Mouse (Mus musculus): ENCODE results near the gene Pip4k2b. TPM values are rescaled to one million over a fixed set of nuclear protein-coding genes. Genes with fewer than 3 reads are reported as not detected.

Gene Pip4k2b
- polyA plus RNA-seq, 1 experiment from 2014 or later = 3.2 TPM

GRCm38 (mm10) chr11:97697199-97697890 is 47.2 kb downstream of the Pip4k2b start:
- Histone ChIP-seq H3K9me3 (no peaks in the 10 kb centered on the region), H3K36me3 (peaks cover 10% of the 10 kb centered on the region), H3K27me3 (replicated peaks) (no peaks in the 10 kb centered on the region), H3K4me3 (peak overlapping the region; percentile 88), H3K4me2 (replicated peaks) (peak overlapping the region; percentile 81), H3K4me1 (peaks cover 64% of the 10 kb centered on the region), H3K27ac (peak overlapping the region; percentile 95; the same call in 1 of the 2 replicates), H3K9ac (peak overlapping the region; percentile 95)
- ATAC-seq (ENCODE audit: low FRiP score, low read depth) = no peak
- WGBS = 61% methylated on average over 11 of the region's 11 CpGs

- Histone ChIP-seq H3K27me3 (replicated peaks) (no peaks in the 10 kb centered on the region), H3K4me2 (replicated peaks) (peak overlapping the region; percentile 81), H3K27ac (no peak overlapping the region), H3K4me1 (peaks cover 59% of the 10 kb centered on the region), H3K9ac (no peak overlapping the region; the same call in 1 of the 2 replicates), H3K9me3 (no peaks in the 10 kb centered on the region), H3K36me3 (peaks cover 17% of the 10 kb centered on the region), H3K4me3 (0 out of 2 replicates have a peak overlapping the region, but pooled peaks have one; percentile 7)
- 78% methylated on average over 8 of the region's 8 CpGs for WGBS
- ATAC-seq (ENCODE audit: low FRiP score, low read depth) = no peak
These were observed 47.8 kb downstream of the Pip4k2b start for GRCm38 (mm10) chr11:97696669-97697068.

GRCm38 (mm10) chr11:97695712-97696401 is 48.6 kb downstream of the Pip4k2b start:
- no peak for ATAC-seq (ENCODE audit: low FRiP score, low read depth)
- peak overlapping the region; percentile 81 for H3K4me2 ChIP-seq (replicated peaks)
- 0 out of 2 replicates have a peak overlapping the region, but pooled peaks have one; percentile 7 for H3K4me3 ChIP-seq
- peaks cover 51% of the 10 kb centered on the region for H3K4me1 ChIP-seq
- WGBS = 37% methylated on average over 9 of the region's 9 CpGs
- no peaks in the 10 kb centered on the region for H3K9me3 ChIP-seq
- H3K9ac ChIP-seq = peak overlapping the region; percentile 47
- H3K27ac ChIP-seq = peak overlapping the region; percentile 51; the same call in 1 of the 2 replicates
- no peaks in the 10 kb centered on the region for H3K27me3 ChIP-seq (replicated peaks)
- H3K36me3 ChIP-seq = peaks cover 25% of the 10 kb centered on the region

- Histone ChIP-seq H3K4me1 (peaks cover 48% of the 10 kb centered on the region), H3K9me3 (no peaks in the 10 kb centered on the region), H3K4me3 (no peak overlapping the region), H3K9ac (peak overlapping the region; percentile 39; the same call in 1 of the 2 replicates), H3K36me3 (peaks cover 33% of the 10 kb centered on the region), H3K27ac (peak overlapping the region; percentile 51), H3K27me3 (replicated peaks) (no peaks in the 10 kb centered on the region), H3K4me2 (replicated peaks) (peak overlapping the region; percentile 81)
- no peak for ATAC-seq (ENCODE audit: low FRiP score, low read depth)
- 63% methylated on average over 17 of the region's 17 CpGs for WGBS
These were observed 49.4 kb downstream of the Pip4k2b start for GRCm38 (mm10) chr11:97694921-97695711.

GRCm38 (mm10) chr11:97694435-97694834 is 50.1 kb downstream of the Pip4k2b start:
- Histone ChIP-seq H3K36me3 (peaks cover 36% of the 10 kb centered on the region), H3K4me2 (replicated peaks) (peak overlapping the region; percentile 81), H3K27me3 (replicated peaks) (no peaks in the 10 kb centered on the region), H3K9ac (peak overlapping the region; percentile 21; the same call in 1 of the 2 replicates), H3K4me3 (no peak overlapping the region), H3K27ac (0 out of 2 replicates have a peak overlapping the region, but pooled peaks have one; percentile 33), H3K4me1 (peaks cover 48% of the 10 kb centered on the region), H3K9me3 (no peaks in the 10 kb centered on the region)
- WGBS = 87% methylated on average over 4 of the region's 4 CpGs
- ATAC-seq (ENCODE audit: low FRiP score, low read depth) = no peak

GRCm38 (mm10) chr11:97689861-97690260 is 54.6 kb downstream of the Pip4k2b start:
- peaks cover 52% of the 10 kb centered on the region for H3K36me3 ChIP-seq

GRCm38 (mm10) chr11:97687061-97687460 is 57.4 kb downstream of the Pip4k2b start:
- Histone ChIP-seq H3K4me3 (no peak overlapping the region), H3K4me1 (peaks cover 15% of the 10 kb centered on the region; the same call in 1 of the 2 replicates), H3K9me3 (no peaks in the 10 kb centered on the region), H3K4me2 (replicated peaks) (peak overlapping the region; percentile 90; the same call in 1 of the 2 replicates), H3K36me3 (peaks cover 46% of the 10 kb centered on the region), H3K27me3 (replicated peaks) (no peaks in the 10 kb centered on the region), H3K9ac (no peak overlapping the region), H3K27ac (no peak overlapping the region)
- 81% methylated on average over 3 of the region's 3 CpGs for WGBS
- ATAC-seq (ENCODE audit: low FRiP score, low read depth) = no peak

More at GRCm38 (mm10) chr11:97689861-97690260, 54.6 kb downstream of the Pip4k2b start:
- ATAC-seq (ENCODE audit: low FRiP score, low read depth) = no peak
- no peak overlapping the region for H3K4me3 ChIP-seq
- WGBS = 33% methylated on average over 10 of the region's 10 CpGs
- no peak overlapping the region for H3K27ac ChIP-seq
- no peak overlapping the region for H3K4me2 ChIP-seq (replicated peaks)
- H3K27me3 ChIP-seq (replicated peaks) = no peaks in the 10 kb centered on the region
- no peaks in the 10 kb centered on the region for H3K9me3 ChIP-seq
- peaks cover 27% of the 10 kb centered on the region for H3K4me1 ChIP-seq
- H3K9ac ChIP-seq = no peak overlapping the region

GRCm38 (mm10) chr11:97686322-97686908 is 58.1 kb downstream of the Pip4k2b start:
- peak overlapping the region; percentile 90 for H3K4me2 ChIP-seq (replicated peaks)
- H3K27ac ChIP-seq = no peak overlapping the region
- 0 out of 2 replicates have a peak overlapping the region, but pooled peaks have one; percentile 5 for H3K9ac ChIP-seq
- no peak for ATAC-seq (ENCODE audit: low FRiP score, low read depth)
- no peak overlapping the region for H3K4me3 ChIP-seq
- 78% methylated on average over 11 of the region's 11 CpGs for WGBS
- H3K4me1 ChIP-seq = peaks cover 15% of the 10 kb centered on the region; the same call in 1 of the 2 replicates
- H3K9me3 ChIP-seq = no peaks in the 10 kb centered on the region
- H3K27me3 ChIP-seq (replicated peaks) = no peaks in the 10 kb centered on the region
- peaks cover 46% of the 10 kb centered on the region for H3K36me3 ChIP-seq

- Histone ChIP-seq H3K27ac (no peak within 1 kb of the TSS), H3K9ac (peak within 1 kb of the TSS; percentile 47), H3K4me2 (replicated peaks) (peak within 1 kb of the TSS; percentile 90), H3K4me3 (peak within 1 kb of the TSS; percentile 43), H3K36me3 (peaks cover 45% of the 10 kb centered on the region), H3K27me3 (replicated peaks) (no peaks in the 10 kb centered on the region), H3K9me3 (no peaks in the 10 kb centered on the region), H3K4me1 (peaks cover 15% of the 10 kb centered on the region; the same call in 1 of the 2 replicates)
- ATAC-seq (ENCODE audit: low FRiP score, low read depth) = peak; percentile 69; the same call in 1 of the 2 replicates
- under 1% methylated on average over 43 of the region's 43 CpGs for WGBS
These were observed 58.7 kb downstream of the Pip4k2b start, which contains the start of gene Cisd3 for GRCm38 (mm10) chr11:97685613-97686321. TSS of gene Cisd3 (plus strand) at chr11:97685826.

GRCm38 (mm10) chr11:97684766-97685165 is 59.7 kb downstream of the Pip4k2b start:
- WGBS = 36% methylated on average over 7 of the region's 7 CpGs
- Histone ChIP-seq H3K4me1 (peaks cover 18% of the 10 kb centered on the region; the same call in 1 of the 2 replicates), H3K9ac (peak overlapping the region; percentile 19; the same call in 1 of the 2 replicates), H3K4me3 (no peak overlapping the region), H3K27me3 (replicated peaks) (no peaks in the 10 kb centered on the region), H3K9me3 (no peaks in the 10 kb centered on the region), H3K27ac (no peak overlapping the region), H3K36me3 (peaks cover 45% of the 10 kb centered on the region), H3K4me2 (replicated peaks) (0 out of 2 replicates have a peak overlapping the region, but pooled peaks have one; percentile 90)
- no peak for ATAC-seq (ENCODE audit: low FRiP score, low read depth)

Data from neural tube, embryonic 12.5 days (tissue).